Mouse (Mus musculus) hindbrain, embryonic 11.5 days (tissue): Measurements from ENCODE around the gene Sytl1. TPM values are rescaled to one million over a fixed set of nuclear protein-coding genes. Genes with fewer than 3 reads are reported as not detected.

Experiments
- ATAC-seq: fragments of 200-750 bp; cut with Nextera tagmentation; 2 replicates; pipeline ENCODE4 v1.8.0; 2017; ENCODE audit warnings: mild to moderate bottlenecking, moderate TSS enrichment, moderate library complexity; ENCODE audit not compliant: low FRiP score
- DNase-seq: peaks from one replicate; pipeline ENCODE4 v3.0.0-alpha.2; 2015; ENCODE audit warnings: low spot score
- H3K27ac ChIP-seq: fragments of 300-500 bp; sonication (generic); 2 replicates; pipeline ENCODE4 v1.5.1; 2014; ENCODE audit warnings: mild to moderate bottlenecking, low read depth, low read length
- H3K27me3 ChIP-seq: fragments of 300-500 bp; sonication (generic); 2 replicates; pipeline ENCODE4 v1.6.1; 2014; ENCODE audit warnings: mild to moderate bottlenecking, low read length, moderate library complexity, mixed read lengths; ENCODE audit not compliant: control insufficient read depth, insufficient read depth
- H3K36me3 ChIP-seq: fragments of 300-500 bp; sonication (generic); 2 replicates; pipeline ENCODE4 v1.6.1; 2014; ENCODE audit warnings: mild to moderate bottlenecking, low read length, moderate library complexity, mixed read lengths; ENCODE audit not compliant: control insufficient read depth, insufficient read depth
- H3K4me1 ChIP-seq: fragments of 300-500 bp; sonication (generic); replicated peaks from 2 replicates; pipeline ENCODE4 v1.6.1; 2014; ENCODE audit warnings: low read length, mixed read lengths; ENCODE audit not compliant: control insufficient read depth, insufficient read depth
- H3K4me2 ChIP-seq: fragments of 300-500 bp; sonication (generic); replicated peaks from 2 replicates; pipeline ENCODE4 v1.6.1; 2014; ENCODE audit warnings: mild to moderate bottlenecking, low read depth, low read length
- H3K4me3 ChIP-seq: fragments of 300-500 bp; sonication (generic); 2 replicates; pipeline ENCODE4 v1.5.1; 2014; ENCODE audit warnings: low read depth, low read length
- H3K9ac ChIP-seq: fragments of 300-500 bp; sonication (generic); 2 replicates; pipeline ENCODE4 v1.6.1; 2014; ENCODE audit warnings: low read depth, low read length
- H3K9me3 ChIP-seq: fragments of 300-500 bp; sonication (generic); 2 replicates; pipeline ENCODE4 v1.6.1; 2016; ENCODE audit warnings: low read length; ENCODE audit not compliant: control insufficient read depth
- WGBS: fragments of 180-500 bp; shearing (Covaris S2); extraction: QIAGEN DNeasy Blood & Tissue Kit; methylation state at CpG from one replicate; pipeline ENCODE4 v1.1.7; 2014; 5-methylcytosine and 5-hydroxymethylcytosine counted together
- polyA plus RNA-seq: library from polyadenylated mRNA; unstranded; fragments of >200 nt; fragmentation: Nextera tagmentation; extraction: Ambion mirVana; gene quantifications from 2 replicates; pipeline ENCODE4 v1.2.1, GENCODE M21; 2014

Gene Sytl1
- polyA plus RNA-seq, 1 experiment from 2014 or later = 1.2 TPM

DNA sequence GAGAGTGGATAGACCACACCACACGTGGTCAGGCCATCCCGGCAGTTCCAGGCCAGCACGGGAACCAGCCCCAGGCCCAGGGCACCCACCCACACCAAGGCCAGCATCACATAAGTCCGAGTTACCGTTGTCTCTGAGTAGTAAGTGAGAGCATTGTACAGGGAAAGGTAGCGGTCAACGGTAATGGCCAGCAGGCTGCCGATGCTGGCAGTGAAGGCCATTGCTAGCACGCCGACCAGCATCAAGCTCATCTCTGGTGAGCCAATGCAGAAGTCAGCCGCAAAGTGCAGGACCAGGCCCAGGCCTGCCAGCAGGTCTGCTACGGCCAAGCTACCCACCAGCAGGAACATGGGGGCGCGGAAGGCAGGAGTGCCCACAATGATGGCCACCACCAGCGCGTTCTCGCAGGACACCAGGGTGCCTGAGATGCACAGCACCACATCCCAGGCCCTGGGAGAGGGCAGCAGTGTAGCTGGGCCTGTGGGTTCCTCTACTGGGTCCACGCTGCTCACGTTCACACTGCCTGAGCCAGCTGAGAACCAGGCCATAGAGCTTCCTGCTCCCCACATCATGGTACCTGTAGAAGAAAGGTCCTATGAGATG lies 52.0 kb downstream of the Sytl1 start:
- WGBS = 89% methylated on average over 19 of the region's 19 CpGs
- Histone ChIP-seq H3K36me3 (no peaks in the 10 kb centered on the region), H3K9me3 (no peaks in the 10 kb centered on the region), H3K27ac (no peak overlapping the region), H3K4me2 (no peak overlapping the region), H3K9ac (no peak overlapping the region), H3K27me3 (peaks cover 29% of the 10 kb centered on the region), H3K4me1 (peaks cover 7% of the 10 kb centered on the region; the same call in 1 of the 2 replicates), H3K4me3 (no peak overlapping the region)
- ATAC-seq (no peak), DNase-seq (no peak)

DNA sequence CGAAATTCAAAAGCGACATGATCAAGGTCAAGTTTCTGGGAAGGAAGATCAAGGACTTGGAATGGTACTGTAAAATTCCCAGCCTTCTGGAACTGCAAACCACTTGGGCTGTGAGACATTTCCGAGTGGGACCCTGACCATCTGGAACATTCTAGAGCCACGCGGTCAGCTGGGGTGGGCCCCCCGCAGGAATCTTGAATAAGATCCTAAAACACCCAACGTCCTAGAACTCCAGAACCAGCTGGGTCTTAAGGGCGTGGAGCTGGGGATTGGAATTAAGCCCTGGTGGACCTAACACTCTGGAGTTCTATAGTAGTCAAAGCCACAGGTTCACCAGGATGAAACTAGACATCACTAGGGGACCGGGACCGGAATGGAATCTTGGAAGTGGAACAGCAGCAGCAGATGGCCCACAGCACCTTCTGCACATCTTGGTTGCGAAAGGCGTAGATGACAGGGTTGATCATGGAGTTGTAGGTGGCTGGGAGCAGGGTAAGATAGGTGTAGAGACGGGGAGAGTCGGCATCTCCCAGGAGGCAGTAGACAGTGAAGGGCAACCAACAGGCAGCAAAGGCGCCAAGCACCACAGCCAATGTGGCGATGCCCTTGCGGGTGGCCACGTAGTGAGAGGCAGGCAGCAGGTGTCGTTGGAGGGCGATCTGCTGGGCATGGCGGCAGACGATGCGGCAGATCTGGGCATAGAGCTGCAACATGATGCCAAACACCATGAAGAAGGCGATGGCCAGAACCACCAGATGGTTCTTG lies 52.7 kb downstream of the Sytl1 start:
- Histone ChIP-seq H3K27ac (no peak overlapping the region), H3K9me3 (no peaks in the 10 kb centered on the region), H3K4me1 (peaks cover 7% of the 10 kb centered on the region; the same call in 1 of the 2 replicates), H3K4me3 (no peak overlapping the region), H3K9ac (no peak overlapping the region), H3K27me3 (peaks cover 29% of the 10 kb centered on the region), H3K4me2 (no peak overlapping the region), H3K36me3 (no peaks in the 10 kb centered on the region)
- WGBS = 93% methylated on average over 24 of the region's 24 CpGs
- DNase-seq (no peak), ATAC-seq (no peak)

- Histone ChIP-seq H3K27me3 (peaks cover 28% of the 10 kb centered on the region), H3K9ac (no peak overlapping the region), H3K4me3 (no peak overlapping the region), H3K27ac (no peak overlapping the region), H3K9me3 (no peaks in the 10 kb centered on the region), H3K4me1 (peaks cover 7% of the 10 kb centered on the region; the same call in 1 of the 2 replicates), H3K4me2 (no peak overlapping the region; the same call in 1 of the 2 replicates), H3K36me3 (no peaks in the 10 kb centered on the region)
- ATAC-seq = no peak
- peak; percentile 78 for DNase-seq
- 6% methylated on average over 11 of the region's 11 CpGs for WGBS
Observed at GRCm38 (mm10) chr4:133209366-133209765, 53.5 kb downstream of the Sytl1 start.

GRCm38 (mm10) chr4:133204379-133204778 lies 58.5 kb downstream of the Sytl1 start:
- WGBS = 33% methylated on average over 7 of the region's 7 CpGs
- H3K9me3 ChIP-seq = no peaks in the 10 kb centered on the region
- ATAC-seq (no peak), DNase-seq (no peak)
- H3K27me3 ChIP-seq = no peaks in the 10 kb centered on the region; the same call in 1 of the 2 replicates
- no peak overlapping the region for H3K9ac ChIP-seq
- H3K4me2 ChIP-seq = no peak overlapping the region
- no peaks in the 10 kb centered on the region for H3K36me3 ChIP-seq
- peak overlapping the region; percentile 58 for H3K27ac ChIP-seq
- peaks cover 9% of the 10 kb centered on the region for H3K4me1 ChIP-seq
- H3K4me3 ChIP-seq = no peak overlapping the region

- ATAC-seq = no peak
Observed at GRCm38 (mm10) chr4:133203591-133203990, 59.3 kb downstream of the Sytl1 start.

More at GRCm38 (mm10) chr4:133203591-133203990, 59.3 kb downstream of the Sytl1 start:
- no peak overlapping the region for H3K4me2 ChIP-seq
- H3K4me1 ChIP-seq = peaks cover 13% of the 10 kb centered on the region
- no peaks in the 10 kb centered on the region for H3K9me3 ChIP-seq
- H3K27ac ChIP-seq = no peak overlapping the region
- H3K9ac ChIP-seq = no peak overlapping the region
- 58% methylated on average over 3 of the region's 3 CpGs for WGBS
- no peaks in the 10 kb centered on the region; the same call in 1 of the 2 replicates for H3K27me3 ChIP-seq
- no peak overlapping the region for H3K4me3 ChIP-seq
- no peak for DNase-seq
- H3K36me3 ChIP-seq = no peaks in the 10 kb centered on the region

Other genes starting within 250 kb of the Sytl1 start
- 34.6 and 58.4 TPM in 2 replicates for gene Wasf2, start 132.6 kb downstream of the Sytl1 start, polyA plus RNA-seq
- gene Cd164l2, start 51.0 kb downstream of the Sytl1 start, polyA plus RNA-seq = 0.91 and 0.93 TPM in 2 replicates
- gene Gpr3, start 50.6 kb downstream of the Sytl1 start, polyA plus RNA-seq = 0.19 and 0.50 TPM in 2 replicates
- 2.7 and 3.0 TPM in 2 replicates for gene Map3k6, start 22.3 kb downstream of the Sytl1 start, polyA plus RNA-seq
- gene Tmem222, start 14.7 kb upstream of the Sytl1 start, polyA plus RNA-seq = 80.7 and 82.8 TPM in 2 replicates
- 21.6 and 23.4 TPM in 2 replicates for gene Wdtc1, start 90.4 kb upstream of the Sytl1 start, polyA plus RNA-seq
- gene Slc9a1, start 106.6 kb upstream of the Sytl1 start, polyA plus RNA-seq = 5.7 and 5.8 TPM in 2 replicates
- 0.37 and 0.46 TPM in 2 replicates for gene Tent5b, start 217.0 kb upstream of the Sytl1 start, polyA plus RNA-seq
- 1.7 and 2.6 TPM in 2 replicates for gene Trnp1, start 235.4 kb upstream of the Sytl1 start, polyA plus RNA-seq